Mouse (Mus musculus) cortical plate, adult 2 months (tissue): ENCODE data around the gene Heg1. TPM values are rescaled to one million over a fixed set of nuclear protein-coding genes. Genes with fewer than 3 reads are reported as not detected.

Source experiments
- H3K27ac ChIP-seq: fragments of 200-500 bp; 2 replicates; pipeline ENCODE4 v1.5.1; 2012; ENCODE audit warnings: low read length, control low read depth, inconsistent platforms; ENCODE audit not compliant: insufficient read depth
- H3K4me1 ChIP-seq: fragments of 200-500 bp; 2 replicates; pipeline ENCODE4 v1.6.1; 2011; ENCODE audit warnings: low read length; ENCODE audit not compliant: control insufficient read depth, insufficient read depth
- H3K4me3 ChIP-seq: fragments of 200-500 bp; 2 replicates; pipeline ENCODE4 v1.5.1; 2011; ENCODE audit warnings: mild to moderate bottlenecking, low read length, control low read depth; ENCODE audit not compliant: insufficient read depth
- CTCF ChIP-seq: fragments of 200-500 bp; IDR thresholded peaks from 2 replicates; pipeline ENCODE4 v1.5.1; 2011; ENCODE audit warnings: mild to moderate bottlenecking, control low read depth, low read length; ENCODE audit not compliant: insufficient read depth; ENCODE audit errors: extremely low read depth
- POLR2A ChIP-seq: fragments of 200-500 bp; IDR thresholded peaks from 2 replicates; pipeline ENCODE4 v1.6.1; 2011; ENCODE audit warnings: mild to moderate bottlenecking, low read length, control low read depth; ENCODE audit not compliant: insufficient read depth; ENCODE audit errors: extremely low read depth
- polyA plus RNA-seq: library from polyadenylated mRNA; depleted of rRNA; stranded (reverse); fragments of >200 nt; gene quantifications from 2 replicates; pipeline ENCODE4 v1.2.3, GENCODE M21; 2012

The Heg1 gene
- polyA plus RNA-seq, 1 experiment: 17.5 TPM

- Histone ChIP-seq H3K4me1 (peaks cover 4% of the 10 kb centered on the region; the same call in 1 of the 2 replicates), H3K27ac (no peak overlapping the region), H3K4me3 (no peak overlapping the region)
- no peak for TF ChIP-seq CTCF
- TF ChIP-seq POLR2A: no peak
Measured at GRCm38 (mm10) chr16:33666226-33666625, 17.9 kb upstream of the Heg1 start.

DNA sequence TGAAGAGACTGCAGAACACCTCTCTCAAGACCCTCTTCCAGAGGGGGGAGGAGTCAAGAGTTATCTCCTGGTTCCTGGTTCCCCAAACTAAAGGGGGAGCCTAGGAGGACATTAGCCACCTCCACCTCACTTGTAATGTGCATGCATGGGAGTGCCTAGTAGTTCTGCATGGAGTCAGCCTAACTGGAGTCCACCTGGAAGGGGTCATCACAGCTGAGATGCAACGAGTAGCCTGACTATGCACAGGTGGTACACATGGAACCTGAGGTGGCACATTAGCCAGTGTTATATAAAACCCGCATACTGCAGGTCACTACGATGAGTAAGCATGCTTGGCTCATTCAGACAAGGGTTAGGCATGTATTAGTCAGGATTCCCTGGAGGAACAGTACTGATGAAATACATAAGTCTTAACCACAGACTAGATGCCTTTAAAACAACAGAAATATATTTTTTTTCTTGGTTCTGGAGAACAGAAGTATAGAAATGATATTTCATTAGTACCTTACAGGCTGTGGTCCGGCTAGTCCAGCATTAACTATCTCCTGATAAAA, 17.1 kb upstream of the Heg1 start:
- H3K27ac ChIP-seq: no peak overlapping the region
- TF ChIP-seq POLR2A: no peak
- no peak for TF ChIP-seq CTCF
- H3K4me3 ChIP-seq: no peak overlapping the region
- peaks cover 4% of the 10 kb centered on the region; the same call in 1 of the 2 replicates for H3K4me1 ChIP-seq

GRCm38 (mm10) chr16:33668448-33668847, 15.7 kb upstream of the Heg1 start:
- TF ChIP-seq POLR2A (no peak), CTCF (no peak)
- Histone ChIP-seq H3K4me1 (peaks cover 4% of the 10 kb centered on the region; the same call in 1 of the 2 replicates), H3K27ac (no peak overlapping the region), H3K4me3 (no peak overlapping the region)

- Histone ChIP-seq H3K27ac (no peak overlapping the region), H3K4me1 (peaks cover 4% of the 10 kb centered on the region; the same call in 1 of the 2 replicates), H3K4me3 (no peak overlapping the region)
- no peak for TF ChIP-seq POLR2A
- TF ChIP-seq CTCF: no peak
Measured at GRCm38 (mm10) chr16:33669072-33669471, 15.1 kb upstream of the Heg1 start.

GRCm38 (mm10) chr16:33670340-33670739, 13.8 kb upstream of the Heg1 start:
- TF ChIP-seq CTCF (no peak), POLR2A (no peak)
- peaks cover 4% of the 10 kb centered on the region; the same call in 1 of the 2 replicates for H3K4me1 ChIP-seq
- no peak overlapping the region for H3K27ac ChIP-seq
- no peak overlapping the region for H3K4me3 ChIP-seq

GRCm38 (mm10) chr16:33670933-33671332, 13.2 kb upstream of the Heg1 start:
- H3K4me3 ChIP-seq: no peak overlapping the region
- TF ChIP-seq POLR2A (no peak), CTCF (no peak)
- H3K27ac ChIP-seq: no peak overlapping the region
- H3K4me1 ChIP-seq: peaks cover 4% of the 10 kb centered on the region; the same call in 1 of the 2 replicates

- TF ChIP-seq POLR2A (no peak), CTCF (no peak)
- Histone ChIP-seq H3K4me3 (no peak overlapping the region), H3K4me1 (peaks cover 4% of the 10 kb centered on the region; the same call in 1 of the 2 replicates), H3K27ac (no peak overlapping the region)
Measured at GRCm38 (mm10) chr16:33672188-33672587, 12.0 kb upstream of the Heg1 start.

DNA sequence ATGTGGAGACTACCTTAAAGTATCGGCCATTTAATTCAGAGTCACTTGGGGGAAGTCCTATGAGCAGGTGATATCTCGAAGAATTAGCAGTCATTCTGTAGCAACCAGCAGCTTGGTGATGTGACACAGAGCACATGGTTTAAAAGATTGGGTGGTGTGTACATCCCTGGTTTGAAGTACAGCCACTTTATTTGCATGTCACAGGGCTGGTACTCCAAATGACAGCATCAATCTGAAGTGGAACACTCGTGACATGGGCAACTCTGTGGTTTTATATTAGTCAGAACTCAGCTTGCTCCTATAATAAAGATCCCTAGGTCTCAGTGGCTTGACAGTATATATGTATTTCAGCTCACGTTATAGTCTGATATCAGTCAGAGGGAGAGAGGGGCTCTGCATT, 11.5 kb upstream of the Heg1 start:
- no peak overlapping the region for H3K4me3 ChIP-seq
- TF ChIP-seq CTCF (no peak), POLR2A (no peak)
- peaks cover 4% of the 10 kb centered on the region; the same call in 1 of the 2 replicates for H3K4me1 ChIP-seq
- H3K27ac ChIP-seq: no peak overlapping the region

- peaks cover 4% of the 10 kb centered on the region; the same call in 1 of the 2 replicates for H3K4me1 ChIP-seq
- TF ChIP-seq CTCF (no peak), POLR2A (no peak)
- H3K4me3 ChIP-seq: no peak overlapping the region
- H3K27ac ChIP-seq: no peak overlapping the region
Measured at GRCm38 (mm10) chr16:33673530-33674109, 10.6 kb upstream of the Heg1 start.

GRCm38 (mm10) chr16:33675151-33675847, 8.9 kb upstream of the Heg1 start:
- Histone ChIP-seq H3K4me1 (peaks cover 4% of the 10 kb centered on the region; the same call in 1 of the 2 replicates), H3K27ac (peak overlapping the region; percentile 42; the same call in 1 of the 2 replicates), H3K4me3 (no peak overlapping the region)
- TF ChIP-seq POLR2A: no peak
- TF ChIP-seq CTCF: no peak
